Mouse (Mus musculus): ENCODE measurements at regions not wholly inside any gene's neighbourhood (a gene's known extent, or its start where the extent isn't known, plus 50 kb on each side); places are given as distances from the start of the nearest gene placed in this dataset.

DNA sequence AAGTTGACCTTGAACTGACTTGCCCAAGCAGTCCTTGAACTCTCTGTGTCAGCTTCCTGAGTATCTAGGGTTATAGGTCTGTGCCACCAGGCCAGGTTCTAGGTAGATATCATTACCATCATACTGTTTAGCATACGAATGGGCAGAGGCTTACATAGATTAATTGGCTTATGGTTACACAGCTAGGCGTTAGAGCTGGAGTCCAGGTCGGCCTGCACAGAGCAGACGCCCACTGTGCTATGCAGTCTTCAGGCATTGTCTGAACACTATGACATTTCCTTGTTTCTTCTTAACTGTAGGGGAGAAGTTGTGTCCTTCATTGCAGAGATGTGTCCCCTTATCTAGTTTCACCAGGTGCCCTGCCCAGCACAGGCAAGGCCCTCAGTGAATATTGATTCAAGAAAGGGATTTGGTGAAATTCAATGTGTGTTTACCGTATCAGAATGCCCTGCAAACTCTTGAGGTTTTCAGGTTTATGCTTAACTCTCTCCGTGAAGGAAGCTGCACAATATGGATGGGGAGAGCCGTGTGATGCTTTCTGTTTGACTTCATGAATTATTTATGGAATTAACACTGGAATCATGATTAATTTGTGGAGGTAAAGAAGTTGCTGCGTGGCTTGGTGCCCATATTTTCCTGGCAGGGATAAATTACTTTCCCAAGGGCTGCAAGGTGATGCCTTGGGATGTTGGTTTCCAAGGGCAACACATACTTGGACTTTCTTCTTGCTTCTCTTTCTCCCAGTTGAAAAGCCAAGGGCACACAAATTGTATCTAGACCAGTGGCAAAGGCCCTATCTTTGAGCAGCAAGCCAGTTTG lies 78.7 kb upstream of the Pcdh8 start:
- WGBS = 41% methylated on average over 8 of the region's 8 CpGs
- Histone ChIP-seq H3K27me3 (ENCODE audit: control insufficient read depth, insufficient read depth, low read depth, low read length) (no peaks in the 10 kb centered on the region), H3K36me3 (ENCODE audit: control insufficient read depth, insufficient read depth, low read length) (no peaks in the 10 kb centered on the region), H3K4me3 (ENCODE audit: low read depth, low read length) (no peak overlapping the region), H3K27ac (ENCODE audit: low read length) (no peak overlapping the region), H3K9ac (ENCODE audit: low read depth, low read length) (no peak overlapping the region), H3K9me3 (replicated peaks; ENCODE audit: control insufficient read depth, low read length, poor library complexity, severe bottlenecking) (no peaks in the 10 kb centered on the region), H3K4me2 (ENCODE audit: low read length) (no peak overlapping the region), H3K4me1 (ENCODE audit: control insufficient read depth, insufficient read depth, low read length) (peaks cover 19% of the 10 kb centered on the region)
- peak; percentile 19; the same call in 1 of the 2 replicates for ATAC-seq

DNA sequence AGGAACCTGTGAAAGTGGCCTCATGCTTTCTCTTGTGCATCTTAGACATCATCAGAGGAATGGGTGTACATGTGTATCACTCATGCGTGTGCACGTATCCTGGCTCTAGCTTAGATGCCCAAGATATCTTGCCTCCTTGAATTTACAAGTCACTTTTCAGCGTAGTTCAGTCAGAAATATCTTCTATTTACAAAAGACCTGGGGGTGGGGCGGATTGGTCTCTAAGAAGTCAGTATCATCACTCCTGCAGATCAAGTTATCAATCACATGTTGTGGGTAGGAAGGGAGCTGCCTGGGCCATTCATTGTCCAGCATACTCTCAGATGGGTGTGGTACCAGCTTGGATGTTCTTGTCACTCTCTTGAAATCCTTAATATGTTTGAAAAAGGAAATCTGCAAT lies 77.0 kb upstream of the Pcdh8 start:
- no peak for ATAC-seq
- WGBS = 85% methylated on average over 4 of the region's 4 CpGs
- Histone ChIP-seq H3K9me3 (replicated peaks; ENCODE audit: control insufficient read depth, low read length, poor library complexity, severe bottlenecking) (no peaks in the 10 kb centered on the region), H3K36me3 (ENCODE audit: control insufficient read depth, insufficient read depth, low read length) (no peaks in the 10 kb centered on the region), H3K27me3 (ENCODE audit: control insufficient read depth, insufficient read depth, low read depth, low read length) (no peaks in the 10 kb centered on the region), H3K4me2 (ENCODE audit: low read length) (no peak overlapping the region), H3K27ac (ENCODE audit: low read length) (no peak overlapping the region), H3K9ac (ENCODE audit: low read depth, low read length) (no peak overlapping the region), H3K4me1 (ENCODE audit: control insufficient read depth, insufficient read depth, low read length) (peaks cover 19% of the 10 kb centered on the region), H3K4me3 (ENCODE audit: low read depth, low read length) (no peak overlapping the region)

DNA sequence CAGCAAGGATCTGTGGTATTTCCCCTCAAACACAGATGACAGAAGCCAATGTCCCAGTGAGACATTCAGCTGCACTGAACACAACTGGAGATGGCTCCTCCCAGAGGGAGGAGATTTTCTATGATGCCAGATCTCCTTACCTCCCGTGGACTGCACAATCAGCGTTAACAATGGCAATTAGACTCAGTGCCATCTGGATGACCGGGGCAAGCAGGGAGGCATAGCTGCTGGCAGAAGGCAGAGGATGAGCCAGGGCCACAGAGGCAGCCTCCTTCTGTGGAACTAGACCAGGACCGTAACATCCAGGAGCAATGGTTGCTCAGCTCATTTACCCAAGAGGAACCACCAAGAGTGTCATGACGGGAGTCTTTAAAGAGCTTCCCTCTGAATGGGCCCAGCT lies 73.2 kb upstream of the Pcdh8 start:
- Histone ChIP-seq H3K4me3 (ENCODE audit: low read depth, low read length) (no peak overlapping the region), H3K9me3 (replicated peaks; ENCODE audit: control insufficient read depth, low read length, poor library complexity, severe bottlenecking) (no peaks in the 10 kb centered on the region), H3K27ac (ENCODE audit: low read length) (no peak overlapping the region), H3K4me2 (ENCODE audit: low read length) (no peak overlapping the region), H3K36me3 (ENCODE audit: control insufficient read depth, insufficient read depth, low read length) (no peaks in the 10 kb centered on the region), H3K4me1 (ENCODE audit: control insufficient read depth, insufficient read depth, low read length) (peaks cover 4% of the 10 kb centered on the region; the same call in 1 of the 2 replicates), H3K27me3 (ENCODE audit: control insufficient read depth, insufficient read depth, low read depth, low read length) (no peaks in the 10 kb centered on the region), H3K9ac (ENCODE audit: low read depth, low read length) (no peak overlapping the region)
- ATAC-seq = no peak
- WGBS = 64% methylated on average over 5 of the region's 5 CpGs

- ATAC-seq = peak; percentile 68
- Histone ChIP-seq H3K27me3 (ENCODE audit: control insufficient read depth, insufficient read depth, low read depth, low read length) (no peaks in the 10 kb centered on the region), H3K4me3 (ENCODE audit: low read depth, low read length) (no peak overlapping the region), H3K9me3 (replicated peaks; ENCODE audit: control insufficient read depth, low read length, poor library complexity, severe bottlenecking) (no peaks in the 10 kb centered on the region), H3K9ac (ENCODE audit: low read depth, low read length) (no peak overlapping the region), H3K4me2 (ENCODE audit: low read length) (no peak overlapping the region), H3K4me1 (ENCODE audit: control insufficient read depth, insufficient read depth, low read length) (peaks cover 4% of the 10 kb centered on the region; the same call in 1 of the 2 replicates), H3K36me3 (ENCODE audit: control insufficient read depth, insufficient read depth, low read length) (no peaks in the 10 kb centered on the region), H3K27ac (ENCODE audit: low read length) (no peak overlapping the region)
- 5% methylated on average over 13 of the region's 13 CpGs for WGBS
Observed at GRCm38 (mm10) chr14:79843135-79843550, 72.0 kb upstream of the Pcdh8 start.

DNA sequence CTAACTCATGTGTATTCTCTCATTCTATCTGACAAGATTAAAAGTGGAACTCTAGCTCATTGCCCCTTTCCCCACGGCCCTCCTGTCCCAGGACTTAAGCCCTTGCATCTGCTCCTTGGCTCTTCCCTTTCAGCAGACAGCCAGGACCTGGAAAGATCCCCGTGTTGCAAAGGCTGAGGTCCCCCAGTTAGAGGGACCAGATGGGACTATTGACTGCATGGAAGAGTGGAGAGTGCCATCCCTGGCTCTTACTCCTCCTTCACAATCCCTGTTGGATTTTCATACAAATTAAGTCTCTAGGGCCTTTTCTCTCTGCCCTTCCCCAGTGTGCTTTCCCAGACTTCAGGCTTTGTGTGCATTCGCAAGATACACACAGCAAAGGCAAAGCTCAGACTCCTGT lies 71.6 kb upstream of the Pcdh8 start:
- ATAC-seq = peak; percentile 53
- Histone ChIP-seq H3K4me2 (ENCODE audit: low read length) (no peak overlapping the region), H3K27me3 (ENCODE audit: control insufficient read depth, insufficient read depth, low read depth, low read length) (no peaks in the 10 kb centered on the region), H3K4me3 (ENCODE audit: low read depth, low read length) (no peak overlapping the region), H3K9ac (ENCODE audit: low read depth, low read length) (no peak overlapping the region), H3K4me1 (ENCODE audit: control insufficient read depth, insufficient read depth, low read length) (peaks cover 8% of the 10 kb centered on the region; the same call in 1 of the 2 replicates), H3K36me3 (ENCODE audit: control insufficient read depth, insufficient read depth, low read length) (no peaks in the 10 kb centered on the region), H3K9me3 (replicated peaks; ENCODE audit: control insufficient read depth, low read length, poor library complexity, severe bottlenecking) (no peaks in the 10 kb centered on the region), H3K27ac (ENCODE audit: low read length) (no peak overlapping the region)
- WGBS = 12% methylated on average over 3 of the region's 3 CpGs

- H3K9ac ChIP-seq (ENCODE audit: low read depth, low read length) = no peak overlapping the region
- peak; percentile 45; the same call in 1 of the 2 replicates for ATAC-seq
- WGBS = 40% methylated on average over 5 of the region's 5 CpGs
- H3K4me3 ChIP-seq (ENCODE audit: low read depth, low read length) = no peak overlapping the region
- H3K27ac ChIP-seq (ENCODE audit: low read length) = no peak overlapping the region
- H3K4me1 ChIP-seq (ENCODE audit: control insufficient read depth, insufficient read depth, low read length) = peaks cover 16% of the 10 kb centered on the region; the same call in 1 of the 2 replicates
- H3K4me2 ChIP-seq (ENCODE audit: low read length) = no peak overlapping the region
- H3K9me3 ChIP-seq (replicated peaks; ENCODE audit: control insufficient read depth, low read length, poor library complexity, severe bottlenecking) = no peaks in the 10 kb centered on the region
- no peaks in the 10 kb centered on the region; the same call in 1 of the 2 replicates for H3K27me3 ChIP-seq (ENCODE audit: control insufficient read depth, insufficient read depth, low read depth, low read length)
- H3K36me3 ChIP-seq (ENCODE audit: control insufficient read depth, insufficient read depth, low read length) = no peaks in the 10 kb centered on the region
Observed at GRCm38 (mm10) chr14:79837101-79837500, 66.0 kb upstream of the Pcdh8 start.

- H3K4me2 ChIP-seq (ENCODE audit: low read length) = no peak overlapping the region
- no peaks in the 10 kb centered on the region for H3K9me3 ChIP-seq (replicated peaks; ENCODE audit: control insufficient read depth, low read length, poor library complexity, severe bottlenecking)
- H3K27me3 ChIP-seq (ENCODE audit: control insufficient read depth, insufficient read depth, low read depth, low read length) = no peaks in the 10 kb centered on the region; the same call in 1 of the 2 replicates
- H3K27ac ChIP-seq (ENCODE audit: low read length) = no peak overlapping the region
- no peak overlapping the region for H3K4me3 ChIP-seq (ENCODE audit: low read depth, low read length)
- no peak overlapping the region for H3K9ac ChIP-seq (ENCODE audit: low read depth, low read length)
- H3K36me3 ChIP-seq (ENCODE audit: control insufficient read depth, insufficient read depth, low read length) = no peaks in the 10 kb centered on the region
- WGBS = 96% methylated on average over 5 of the region's 6 CpGs
- ATAC-seq = no peak
- peaks cover 16% of the 10 kb centered on the region; the same call in 1 of the 2 replicates for H3K4me1 ChIP-seq (ENCODE audit: control insufficient read depth, insufficient read depth, low read length)
Observed at GRCm38 (mm10) chr14:79836186-79836585, 65.1 kb upstream of the Pcdh8 start.

GRCm38 (mm10) chr14:79824670-79825446 lies 53.7 kb upstream of the Pcdh8 start:
- no peaks in the 10 kb centered on the region for H3K27me3 ChIP-seq (ENCODE audit: control insufficient read depth, insufficient read depth, low read depth, low read length)

More at GRCm38 (mm10) chr14:79824670-79825446, 53.7 kb upstream of the Pcdh8 start:
- Histone ChIP-seq H3K36me3 (ENCODE audit: control insufficient read depth, insufficient read depth, low read length) (no peaks in the 10 kb centered on the region), H3K4me3 (ENCODE audit: low read depth, low read length) (no peak overlapping the region), H3K4me1 (ENCODE audit: control insufficient read depth, insufficient read depth, low read length) (peaks cover 15% of the 10 kb centered on the region), H3K4me2 (ENCODE audit: low read length) (no peak overlapping the region), H3K9ac (ENCODE audit: low read depth, low read length) (no peak overlapping the region), H3K9me3 (replicated peaks; ENCODE audit: control insufficient read depth, low read length, poor library complexity, severe bottlenecking) (no peaks in the 10 kb centered on the region), H3K27ac (ENCODE audit: low read length) (no peak overlapping the region)
- ATAC-seq = no peak
- WGBS = 91% methylated on average over 11 of the region's 11 CpGs

Measured in midbrain, embryonic 16.5 days (tissue).